Mouse (Mus musculus): ENCODE measurements around the gene Slc16a11.

GRCm38 (mm10) chr11:70254931-70255531 is 42.5 kb downstream of the Slc16a11 start, which contains the start of gene Alox12:
- TF ChIP-seq CHD1 (IDR thresholded peaks at IDR 0.05; ENCODE audit: low read depth, low read length) (no peak), CTCF (conservative IDR thresholded peaks at IDR 0.05 in 1 of 2, IDR thresholded peaks at IDR 0.05 in 1 of 2; ENCODE audit: low read depth in 2 of 2, low read length in 2 of 2) (0 out of 4 replicates have a peak, but pooled peaks of 1 of the 2 experiments have one; percentile 3), POLR2A (IDR thresholded peaks at IDR 0.05; ENCODE audit: low read depth, low read length) (no peak), KAT2A (IDR thresholded peaks at IDR 0.05; ENCODE audit: insufficient replicate concordance, low read length) (no peak), USF1 (IDR thresholded peaks at IDR 0.05; ENCODE audit: low read depth, low read length) (no peak), MAX (IDR thresholded peaks at IDR 0.05; ENCODE audit: low read length) (no peak), CHD2 (IDR thresholded peaks at IDR 0.05; ENCODE audit: low read length) (no peak), RAD21 (IDR thresholded peaks at IDR 0.05; ENCODE audit: low read depth, low read length) (no peak), TBP (conservative IDR thresholded peaks at IDR 0.05; ENCODE audit: low read depth, low read length) (no peak), UBTF (IDR thresholded peaks at IDR 0.05; ENCODE audit: low read depth, low read length) (no peak), BHLHE40 (IDR thresholded peaks at IDR 0.05; ENCODE audit: low read depth, low read length) (no peak)

Data from CH12.LX (cell line).